Mouse (Mus musculus) liver, embryonic 16.5 days (tissue): Measurements from ENCODE around the gene Senp8. TPM values are rescaled to one million over a fixed set of nuclear protein-coding genes. Genes with fewer than 3 reads are reported as not detected.

Source experiments
- ATAC-seq: fragments of 200-750 bp; cut with Nextera tagmentation; 2 replicates; pipeline ENCODE4 v1.8.0; 2017; ENCODE audit warnings: low read depth, mild to moderate bottlenecking, moderate number of reproducible peaks, moderate library complexity
- H3K27ac ChIP-seq: fragments of 300-500 bp; sonication (generic); 2 replicates; pipeline ENCODE4 v1.5.1; 2014; ENCODE audit warnings: mild to moderate bottlenecking, low read length
- H3K27me3 ChIP-seq: fragments of 300-500 bp; sonication (generic); 2 replicates; pipeline ENCODE4 v1.6.1; 2014; ENCODE audit warnings: low read depth, low read length, mixed read lengths; ENCODE audit not compliant: control insufficient read depth, insufficient read depth
- H3K36me3 ChIP-seq: fragments of 300-500 bp; sonication (generic); 2 replicates; pipeline ENCODE4 v1.6.1; 2014; ENCODE audit warnings: mild to moderate bottlenecking; ENCODE audit not compliant: control insufficient read depth, insufficient read depth
- H3K4me1 ChIP-seq: fragments of 300-500 bp; sonication (generic); 2 replicates; pipeline ENCODE4 v1.6.1; 2014; ENCODE audit warnings: low read depth, low read length, mixed read lengths; ENCODE audit not compliant: control insufficient read depth
- H3K4me2 ChIP-seq: fragments of 300-500 bp; sonication (generic); 2 replicates; pipeline ENCODE4 v1.6.1; 2014; ENCODE audit warnings: low read depth, low read length, mixed read lengths
- H3K4me3 ChIP-seq: fragments of 300-500 bp; sonication (generic); 2 replicates; pipeline ENCODE4 v1.5.1; 2014; ENCODE audit warnings: low read depth, mild to moderate bottlenecking, low read length
- H3K9ac ChIP-seq: fragments of 300-500 bp; sonication (generic); 2 replicates; pipeline ENCODE4 v1.6.1; 2014; ENCODE audit warnings: low read depth, low read length
- H3K9me3 ChIP-seq: fragments of 300-500 bp; sonication (generic); replicated peaks from 2 replicates; pipeline ENCODE4 v1.6.1; 2016; ENCODE audit warnings: low read length; ENCODE audit not compliant: control insufficient read depth
- WGBS: fragments of 180-500 bp; shearing (Covaris S2); extraction: QIAGEN DNeasy Blood & Tissue Kit; methylation state at CpG from one replicate; pipeline ENCODE4 v1.1.7; 2014; ENCODE audit not compliant: insufficient replicate concordance; 5-methylcytosine and 5-hydroxymethylcytosine counted together
- polyA plus RNA-seq: library from polyadenylated mRNA; unstranded; fragments of >200 nt; fragmentation: Nextera tagmentation; extraction: Ambion mirVana; gene quantifications from 2 replicates; pipeline ENCODE4 v1.2.1, GENCODE M21; 2015

The Senp8 gene
- polyA plus RNA-seq, 1 experiment from 2014 or later = 3.6 TPM

- 59% methylated on average over 8 of the region's 8 CpGs for WGBS
- H3K36me3 ChIP-seq = no peaks in the 10 kb centered on the region
- no peaks in the 10 kb centered on the region for H3K4me1 ChIP-seq
- H3K9me3 ChIP-seq = no peaks in the 10 kb centered on the region
- H3K4me2 ChIP-seq = no peak overlapping the region
- ATAC-seq = no peak
- H3K9ac ChIP-seq = no peak overlapping the region
- H3K27ac ChIP-seq = no peak overlapping the region
- H3K27me3 ChIP-seq = no peaks in the 10 kb centered on the region
- H3K4me3 ChIP-seq = no peak overlapping the region
Observed at GRCm38 (mm10) chr9:59723791-59724442, 26.6 kb downstream of the Senp8 start.

- no peak for ATAC-seq
- 18% methylated on average over 10 of the region's 10 CpGs for WGBS
- Histone ChIP-seq H3K4me2 (no peak overlapping the region), H3K36me3 (no peaks in the 10 kb centered on the region), H3K27ac (no peak overlapping the region), H3K4me3 (no peak overlapping the region), H3K4me1 (no peaks in the 10 kb centered on the region), H3K9ac (no peak overlapping the region), H3K27me3 (no peaks in the 10 kb centered on the region), H3K9me3 (no peaks in the 10 kb centered on the region)
Observed at GRCm38 (mm10) chr9:59723096-59723657, 27.3 kb downstream of the Senp8 start.

DNA sequence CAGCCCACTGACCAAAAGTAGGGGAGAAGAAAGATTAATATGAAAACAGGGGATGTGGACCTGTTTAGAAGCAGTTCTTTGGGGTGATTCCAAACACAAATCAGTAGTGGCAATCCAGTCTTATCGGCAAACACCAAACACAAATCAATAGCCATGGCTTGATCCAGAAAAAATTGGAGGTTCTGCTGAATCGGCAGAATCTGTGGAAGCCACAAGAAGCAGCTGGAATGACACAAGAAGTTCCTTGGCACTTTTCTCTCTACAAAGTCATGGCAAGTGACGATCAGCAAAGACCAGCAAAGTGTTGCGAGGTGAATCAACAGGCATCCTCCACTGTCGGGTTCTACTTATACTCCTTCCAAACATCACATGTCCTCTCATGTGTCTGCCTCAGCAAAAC is 29.4 kb downstream of the Senp8 start:
- Histone ChIP-seq H3K4me1 (no peaks in the 10 kb centered on the region), H3K4me2 (no peak overlapping the region), H3K4me3 (no peak overlapping the region), H3K9me3 (no peaks in the 10 kb centered on the region), H3K27ac (no peak overlapping the region), H3K27me3 (no peaks in the 10 kb centered on the region), H3K36me3 (no peaks in the 10 kb centered on the region), H3K9ac (no peak overlapping the region)
- no peak for ATAC-seq
- 67% methylated on average over 5 of the region's 5 CpGs for WGBS

DNA sequence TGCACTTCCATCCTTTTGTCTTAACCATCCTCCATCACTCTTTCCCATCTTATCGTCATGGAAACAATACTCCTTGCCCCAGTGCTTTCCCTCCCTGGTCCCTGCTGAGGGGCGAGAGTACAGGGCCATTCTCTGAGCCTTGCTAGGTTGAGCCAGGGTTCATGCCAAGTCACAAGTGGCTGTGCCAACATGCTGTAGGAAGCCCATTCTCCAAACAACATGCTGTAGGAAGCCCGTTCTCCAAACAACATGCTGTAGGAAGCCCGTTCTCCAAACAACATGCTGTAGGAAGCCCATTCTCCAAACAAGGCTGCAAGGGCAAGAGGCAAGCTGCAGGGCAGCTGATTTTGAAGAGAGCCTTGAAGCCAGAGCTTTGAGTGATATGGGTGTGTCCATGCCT is 32.3 kb downstream of the Senp8 start:
- Histone ChIP-seq H3K4me3 (no peak overlapping the region), H3K9ac (no peak overlapping the region), H3K27me3 (no peaks in the 10 kb centered on the region), H3K4me1 (no peaks in the 10 kb centered on the region), H3K36me3 (no peaks in the 10 kb centered on the region), H3K4me2 (no peak overlapping the region), H3K27ac (no peak overlapping the region), H3K9me3 (no peaks in the 10 kb centered on the region)
- ATAC-seq = no peak
- 68% methylated on average over 4 of the region's 4 CpGs for WGBS

- no peak for ATAC-seq
- H3K9me3 ChIP-seq = no peaks in the 10 kb centered on the region
- no peaks in the 10 kb centered on the region for H3K27me3 ChIP-seq
- no peak overlapping the region for H3K9ac ChIP-seq
- H3K4me3 ChIP-seq = no peak overlapping the region
- H3K36me3 ChIP-seq = no peaks in the 10 kb centered on the region
- no peak overlapping the region for H3K4me2 ChIP-seq
- no peak overlapping the region for H3K27ac ChIP-seq
- H3K4me1 ChIP-seq = no peaks in the 10 kb centered on the region
- 55% methylated on average over 7 of the region's 7 CpGs for WGBS
Observed at GRCm38 (mm10) chr9:59716275-59716898, 34.1 kb downstream of the Senp8 start.

DNA sequence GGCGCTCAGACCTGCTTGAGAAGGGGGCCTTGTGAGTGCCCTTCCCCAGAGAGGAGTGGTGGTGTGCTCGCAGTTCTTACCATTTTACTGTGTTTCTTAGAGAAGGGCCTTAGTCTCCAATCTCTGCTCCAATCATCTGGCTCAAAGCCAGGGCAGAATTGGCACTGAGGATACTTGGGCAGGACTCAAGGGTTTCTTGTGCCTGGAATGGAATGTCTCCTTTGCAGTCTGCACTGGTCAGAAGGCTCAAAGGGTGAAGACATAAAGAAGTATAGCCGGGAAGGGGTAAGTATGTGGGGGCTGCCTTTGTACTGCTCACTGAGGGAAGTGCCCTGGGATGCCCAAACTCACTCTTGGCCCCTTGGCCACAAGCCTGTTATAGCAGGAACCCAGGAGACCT is 41.3 kb downstream of the Senp8 start:
- Histone ChIP-seq H3K27ac (no peak overlapping the region), H3K9ac (no peak overlapping the region), H3K27me3 (no peaks in the 10 kb centered on the region; the same call in 1 of the 2 replicates), H3K4me2 (no peak overlapping the region), H3K36me3 (no peaks in the 10 kb centered on the region), H3K9me3 (no peaks in the 10 kb centered on the region), H3K4me1 (no peaks in the 10 kb centered on the region), H3K4me3 (no peak overlapping the region)
- WGBS = 50% methylated on average over 3 of the region's 3 CpGs
- ATAC-seq = no peak

- Histone ChIP-seq H3K4me3 (no peak overlapping the region), H3K27me3 (no peaks in the 10 kb centered on the region; the same call in 1 of the 2 replicates), H3K4me1 (no peaks in the 10 kb centered on the region), H3K4me2 (no peak overlapping the region), H3K9me3 (no peaks in the 10 kb centered on the region), H3K36me3 (no peaks in the 10 kb centered on the region), H3K9ac (no peak overlapping the region), H3K27ac (0 out of 2 replicates have a peak overlapping the region, but pooled peaks have one; percentile 12)
- 38% methylated on average over 10 of the region's 10 CpGs for whole genome bisulfite sequencing
- no peak for ATAC-seq
Observed at GRCm38 (mm10) chr9:59706850-59707825, 43.4 kb downstream of the Senp8 start.

GRCm38 (mm10) chr9:59703099-59703498 is 47.4 kb downstream of the Senp8 start:
- no peak overlapping the region for H3K4me3 ChIP-seq
- H3K27me3 ChIP-seq = peaks cover 3% of the 10 kb centered on the region
- no peak for ATAC-seq
- 55% methylated on average over 6 of the region's 6 CpGs for WGBS
- no peaks in the 10 kb centered on the region for H3K9me3 ChIP-seq
- H3K4me1 ChIP-seq = no peaks in the 10 kb centered on the region
- no peak overlapping the region for H3K27ac ChIP-seq
- no peak overlapping the region for H3K4me2 ChIP-seq
- no peaks in the 10 kb centered on the region for H3K36me3 ChIP-seq
- H3K9ac ChIP-seq = no peak overlapping the region
